Mouse (Mus musculus) thymus, adult 18-20 months (tissue): ENCODE measurements around the gene Acap1.
"Not testable (repeated sequence)": the region's sequence is repeated elsewhere in the genome, so short reads cannot be mapped to it uniquely, and the experiment has no call there.

Experiments
- DNase-seq, 2 experiments: peaks; one replicate each; pipeline ENCODE4 v3.0.0; 2022; ENCODE audit warnings: mixed read lengths in 2 of 2

Acap1 gene

DNA sequence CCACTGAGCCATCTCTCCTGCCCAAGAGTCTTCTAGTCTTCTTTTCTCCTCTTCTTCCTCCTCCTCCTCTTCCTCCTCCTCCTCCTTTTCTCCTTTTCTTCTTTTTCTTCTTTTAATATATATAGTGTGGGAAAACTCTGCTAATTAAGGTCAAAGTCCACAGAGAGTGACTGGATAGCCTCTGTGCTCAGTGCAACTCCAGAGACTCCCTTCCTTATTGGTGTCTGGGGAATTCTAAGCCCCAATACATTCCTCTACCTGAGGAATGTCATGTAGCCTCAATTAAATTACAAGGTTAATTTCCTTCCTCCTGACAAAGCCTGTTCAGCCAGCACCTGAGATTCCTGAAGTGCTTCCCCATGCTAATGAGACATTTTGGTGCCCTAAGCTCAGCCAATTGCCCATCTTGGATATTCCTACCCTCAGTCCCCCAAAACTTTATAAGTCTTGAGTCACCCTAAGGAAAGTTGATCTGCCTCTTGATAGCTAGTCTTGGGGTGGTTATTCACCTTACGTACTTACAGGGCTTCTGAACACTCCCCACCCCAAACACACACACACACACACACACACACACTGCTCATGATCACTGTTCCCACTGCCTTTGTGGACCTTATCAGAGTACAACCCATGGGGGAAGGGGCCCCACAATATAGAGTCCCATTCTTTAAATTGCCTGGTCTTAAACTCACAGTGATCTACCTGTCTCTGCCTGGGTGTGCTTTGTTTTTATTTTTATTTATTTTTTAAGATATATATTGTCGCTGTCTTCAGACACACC lies 24.9 kb downstream of the Acap1 start:
- no peak for DNase-seq

DNA sequence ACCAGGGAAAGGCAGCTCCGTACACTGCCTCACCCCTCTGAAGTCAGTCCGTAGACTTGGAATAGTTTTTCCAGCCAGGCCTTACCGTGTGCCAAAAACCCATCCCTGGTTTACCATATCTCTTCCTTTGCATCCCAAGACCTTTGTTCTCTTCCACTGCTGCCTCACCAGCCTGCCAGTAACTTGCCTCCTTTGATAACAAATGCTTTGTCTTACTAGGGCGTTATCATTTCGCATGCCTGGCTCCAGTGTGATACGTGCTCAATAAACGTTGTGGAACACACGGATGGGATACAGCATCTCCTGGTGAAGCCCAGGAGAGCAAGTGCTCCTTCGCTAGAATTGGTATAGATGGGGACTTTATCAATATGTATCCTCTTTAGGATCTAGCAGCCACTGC lies 28.0 kb downstream of the Acap1 start:
- DNase-seq = no peak

DNA sequence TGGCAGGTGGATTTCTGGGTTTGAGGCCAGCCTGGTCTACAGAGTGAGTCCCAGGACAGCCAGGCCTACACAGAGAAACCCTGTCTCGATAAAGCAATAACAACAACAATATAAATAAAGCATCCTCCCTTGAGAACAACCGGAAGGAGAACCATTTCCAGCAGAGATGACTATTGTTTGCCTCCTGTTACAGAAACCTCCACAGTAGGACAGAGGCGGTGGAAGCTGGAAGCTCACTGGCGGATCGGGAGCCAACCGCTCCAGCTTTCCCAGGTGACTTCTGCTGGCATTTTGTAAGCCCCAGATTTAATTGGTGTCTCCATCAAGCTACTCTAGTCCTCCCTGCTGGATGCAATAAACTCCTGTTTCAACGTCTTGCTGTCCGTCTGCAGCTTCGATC lies 29.8 kb downstream of the Acap1 start:
- DNase-seq = no peak

DNA sequence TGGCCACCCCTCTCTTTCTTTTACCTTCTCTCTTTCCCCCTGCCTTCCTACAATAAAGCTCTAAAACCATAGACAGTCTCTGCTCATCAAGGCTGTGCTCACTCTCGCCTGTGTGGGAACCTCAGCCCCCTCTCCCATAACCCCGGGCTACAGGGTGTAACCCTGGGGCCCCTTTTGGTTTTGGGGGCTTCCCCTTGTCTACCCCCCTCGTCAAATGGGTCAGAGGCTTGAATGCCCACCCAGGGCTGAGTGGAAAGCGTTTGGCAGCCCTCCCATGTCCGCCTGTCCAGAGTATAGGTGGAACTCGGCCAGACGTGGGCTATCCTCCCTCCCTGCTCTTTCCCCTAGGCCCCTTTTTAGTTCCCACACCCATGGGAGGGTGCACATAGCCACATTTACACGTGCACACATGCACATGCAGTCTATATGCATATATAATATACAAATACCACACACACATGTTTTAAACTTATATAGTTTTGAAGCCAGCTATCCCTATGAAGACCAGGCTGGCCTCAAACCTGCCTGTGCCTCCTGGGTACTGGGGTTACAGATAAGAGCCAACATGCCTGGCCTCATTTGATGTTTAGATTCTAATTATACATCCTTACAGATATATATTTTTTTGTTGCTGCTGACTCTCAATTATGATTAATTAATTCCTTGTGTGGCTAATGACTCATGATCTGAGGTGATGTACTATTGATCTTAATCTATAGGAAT lies 31.0 kb downstream of the Acap1 start:
- no peak for DNase-seq

DNA sequence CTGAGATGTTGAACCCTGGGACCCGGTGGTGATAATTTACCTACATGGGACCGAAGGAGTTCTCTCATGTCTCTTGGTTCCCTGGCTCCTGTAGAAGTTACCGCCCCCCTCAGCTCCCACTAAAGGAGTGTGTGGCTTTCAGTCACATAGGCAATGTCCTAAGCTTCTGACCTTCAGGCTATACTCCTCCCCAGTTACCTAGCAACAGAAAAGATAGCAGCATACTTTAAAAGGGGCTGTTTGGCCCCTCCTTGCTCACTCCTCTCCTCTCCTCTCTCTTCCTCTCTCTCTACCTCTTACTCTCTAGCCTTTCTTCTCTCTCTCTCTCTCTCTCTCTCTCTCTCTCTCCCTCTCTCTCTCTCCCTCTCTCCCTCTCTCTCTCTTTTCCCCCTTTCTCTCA lies 31.6 kb downstream of the Acap1 start:
- not testable (repeated sequence) for DNase-seq

DNA sequence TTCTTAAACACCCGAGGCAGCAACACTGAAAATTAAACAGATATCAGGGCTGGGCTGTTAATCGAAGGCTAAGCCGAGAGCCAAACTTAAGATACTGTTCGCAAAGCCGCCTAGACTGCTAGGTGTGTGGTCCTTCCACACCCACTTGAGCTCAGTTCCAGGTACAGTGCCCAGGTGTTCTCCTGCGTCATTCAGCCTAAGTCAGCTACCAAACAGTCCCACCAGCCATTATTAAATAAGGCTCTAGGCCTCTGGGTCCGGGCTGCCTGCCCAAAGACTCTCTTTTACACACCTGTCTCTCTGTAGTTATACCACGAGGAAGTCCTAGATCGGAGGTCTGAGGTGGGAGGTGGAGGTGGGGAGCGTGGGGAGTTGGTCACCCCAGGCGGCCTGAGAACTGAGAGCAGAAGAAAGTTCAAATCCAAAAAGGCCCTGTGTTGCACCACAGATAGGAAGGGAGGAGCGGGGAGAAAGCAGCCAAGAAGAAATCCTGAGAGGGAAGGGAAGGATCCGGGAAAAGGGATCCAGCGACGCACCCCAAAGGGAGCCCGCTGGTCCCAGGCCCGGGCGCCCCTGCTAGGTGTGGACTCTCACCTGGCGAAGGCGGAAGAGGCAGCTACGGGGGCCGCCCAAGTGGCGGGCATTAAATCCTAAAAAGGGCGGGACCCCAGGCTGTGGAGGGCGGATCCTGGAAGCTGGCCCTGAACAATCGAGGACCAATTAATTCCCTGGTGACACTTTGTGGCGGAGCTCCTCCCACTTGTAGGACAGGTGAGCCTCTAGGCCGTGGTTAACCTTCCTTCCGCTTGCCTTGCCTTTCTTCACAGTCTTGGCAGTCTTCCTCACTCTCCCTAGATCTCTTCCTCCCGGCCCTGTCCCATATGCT lies 37.0 kb downstream of the Acap1 start, which contains the start of gene Tnk1:
Tnk1 (minus strand) TSS at position 618 of the 886 bp plus-strand sequence.
- no peak for DNase-seq

DNA sequence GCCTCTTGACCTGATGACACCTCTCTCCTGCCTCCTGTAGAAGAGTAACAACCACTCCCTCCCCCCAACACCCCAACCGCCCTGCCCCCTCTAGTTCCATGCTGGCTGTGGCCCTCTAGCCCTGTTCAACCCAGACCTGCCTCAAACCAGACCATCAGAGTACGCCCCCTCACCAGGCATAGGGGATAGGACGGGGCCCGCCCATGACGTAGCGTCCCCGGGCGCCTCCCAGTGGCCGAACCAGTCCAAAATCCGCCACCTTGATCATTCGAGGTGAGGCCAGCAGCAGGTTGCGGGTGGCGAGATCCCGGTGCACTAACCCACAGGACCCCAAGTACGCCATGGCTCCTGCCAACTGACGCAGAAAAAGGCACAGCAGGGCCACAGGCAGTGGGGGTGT lies 40.0 kb downstream of the Acap1 start:
- DNase-seq = peak in 1 of 2 experiments; percentile 31

DNA sequence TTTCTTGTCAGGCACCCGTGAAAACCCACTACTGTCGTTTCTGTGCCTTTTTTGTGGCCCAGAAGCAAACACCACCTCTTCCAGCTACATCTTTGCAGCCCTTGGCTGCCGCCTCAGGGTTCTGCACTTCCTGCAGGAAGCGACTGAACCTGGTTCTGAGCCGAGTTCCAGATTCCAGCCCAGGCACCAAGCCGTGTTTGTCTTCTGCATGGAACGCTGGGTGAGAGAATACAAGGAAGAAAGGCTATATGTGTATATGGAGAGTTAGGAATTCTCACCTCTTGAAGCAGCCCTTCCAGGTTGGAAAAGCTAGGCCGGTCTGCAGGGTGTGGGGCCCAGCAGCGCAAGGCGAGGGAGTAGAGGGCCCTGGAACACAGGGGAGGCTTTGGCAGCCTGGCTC lies 40.7 kb downstream of the Acap1 start:
- DNase-seq = no peak

DNA sequence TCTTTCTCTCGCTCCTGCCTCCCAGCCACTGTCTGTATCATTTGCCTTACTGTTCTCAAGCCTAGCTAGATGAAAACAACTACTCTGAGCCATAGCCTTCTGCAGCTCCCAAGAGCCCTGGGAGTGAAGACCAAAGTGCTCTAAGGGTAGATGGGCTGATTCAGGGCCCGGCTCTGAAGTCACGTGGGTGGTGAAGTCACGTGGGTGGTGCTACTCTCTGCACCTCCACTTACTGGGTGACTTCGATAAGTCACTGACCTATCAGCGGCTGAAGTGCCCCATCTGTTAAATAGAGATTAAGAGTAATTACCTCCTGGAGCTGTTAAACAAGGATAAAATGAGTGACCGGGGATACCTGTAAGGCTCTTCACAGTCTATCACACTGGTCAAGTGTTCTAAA lies 41.3 kb downstream of the Acap1 start:
- DNase-seq = no peak

DNA sequence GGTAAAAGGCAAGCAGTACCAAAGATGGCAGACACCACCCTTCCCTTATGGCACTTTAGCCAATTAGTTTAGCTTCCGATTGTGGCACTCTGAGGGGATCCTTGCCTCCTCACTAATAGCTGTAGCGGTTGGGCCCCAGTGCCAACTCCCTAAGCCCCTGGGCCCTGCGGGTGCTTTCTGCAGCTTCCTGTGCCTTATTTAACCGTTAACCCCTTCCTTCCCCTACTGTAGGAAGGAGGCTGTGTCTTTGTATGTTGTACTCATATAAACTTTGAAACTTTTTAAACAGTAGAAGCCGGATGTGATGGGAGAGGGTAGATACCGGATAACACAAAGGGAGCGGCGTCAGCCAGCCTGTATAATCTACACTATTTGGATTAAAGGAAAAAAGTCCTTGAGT lies 44.6 kb downstream of the Acap1 start:
- DNase-seq = no peak

DNA sequence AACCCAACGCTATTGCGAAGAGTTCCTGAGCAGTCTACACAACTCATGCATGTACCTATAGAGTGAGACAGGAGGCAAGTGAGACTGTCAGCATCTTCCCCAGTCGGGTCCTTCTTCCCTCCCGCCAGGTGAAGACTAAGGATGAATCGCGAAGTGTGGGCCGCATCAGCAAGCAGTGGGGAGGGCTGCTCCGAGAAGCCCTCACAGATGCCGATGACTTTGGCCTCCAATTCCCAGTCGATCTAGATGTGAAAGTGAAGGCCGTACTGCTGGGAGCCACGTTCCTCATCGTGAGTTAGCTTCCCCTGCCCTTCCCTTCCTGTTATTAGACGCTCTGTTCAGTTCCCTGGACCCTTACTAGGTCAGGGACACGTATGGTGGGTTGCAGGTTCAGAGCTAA lies 45.5 kb downstream of the Acap1 start:
- DNase-seq = no peak

DNA sequence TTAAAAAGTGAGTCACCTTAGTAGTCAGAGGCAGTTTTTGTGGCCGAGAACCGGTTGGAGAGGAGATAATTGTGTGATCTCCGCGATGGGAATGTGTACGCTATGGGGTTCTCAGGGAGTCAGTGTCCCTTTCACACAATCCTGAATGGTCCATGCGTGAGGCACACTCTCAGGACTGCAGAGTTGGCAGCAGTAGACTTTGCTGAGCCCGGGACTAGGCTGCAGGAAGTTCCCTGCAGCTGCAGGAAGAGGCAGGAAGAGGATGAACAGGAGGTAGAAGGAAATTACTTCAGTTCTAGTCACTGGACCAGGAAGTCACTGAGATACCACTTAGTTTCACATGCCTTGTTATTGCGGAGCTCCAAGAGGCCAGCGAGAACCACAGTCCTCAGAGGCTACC lies 46.2 kb downstream of the Acap1 start:
- no peak for DNase-seq

DNA sequence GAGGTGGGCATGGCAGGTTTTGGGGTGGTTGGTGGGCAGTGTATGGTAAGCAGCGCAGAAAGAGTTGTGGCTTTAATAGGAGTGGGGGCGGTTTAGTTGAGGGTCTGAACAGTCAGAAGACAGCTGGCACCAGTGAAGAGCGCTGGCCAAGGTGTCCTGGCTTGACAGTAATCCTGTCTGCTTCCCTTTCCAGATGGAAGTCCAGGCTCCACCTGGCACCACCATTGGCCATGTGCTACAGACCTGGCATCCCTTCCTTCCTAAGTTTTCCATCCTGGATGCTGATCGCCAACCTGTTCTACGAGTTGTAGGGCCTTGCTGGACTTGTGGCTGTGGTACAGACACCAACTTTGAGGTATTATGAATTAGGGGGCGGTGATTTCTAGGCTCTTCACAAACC lies 47.3 kb downstream of the Acap1 start:
- no peak for DNase-seq

DNA sequence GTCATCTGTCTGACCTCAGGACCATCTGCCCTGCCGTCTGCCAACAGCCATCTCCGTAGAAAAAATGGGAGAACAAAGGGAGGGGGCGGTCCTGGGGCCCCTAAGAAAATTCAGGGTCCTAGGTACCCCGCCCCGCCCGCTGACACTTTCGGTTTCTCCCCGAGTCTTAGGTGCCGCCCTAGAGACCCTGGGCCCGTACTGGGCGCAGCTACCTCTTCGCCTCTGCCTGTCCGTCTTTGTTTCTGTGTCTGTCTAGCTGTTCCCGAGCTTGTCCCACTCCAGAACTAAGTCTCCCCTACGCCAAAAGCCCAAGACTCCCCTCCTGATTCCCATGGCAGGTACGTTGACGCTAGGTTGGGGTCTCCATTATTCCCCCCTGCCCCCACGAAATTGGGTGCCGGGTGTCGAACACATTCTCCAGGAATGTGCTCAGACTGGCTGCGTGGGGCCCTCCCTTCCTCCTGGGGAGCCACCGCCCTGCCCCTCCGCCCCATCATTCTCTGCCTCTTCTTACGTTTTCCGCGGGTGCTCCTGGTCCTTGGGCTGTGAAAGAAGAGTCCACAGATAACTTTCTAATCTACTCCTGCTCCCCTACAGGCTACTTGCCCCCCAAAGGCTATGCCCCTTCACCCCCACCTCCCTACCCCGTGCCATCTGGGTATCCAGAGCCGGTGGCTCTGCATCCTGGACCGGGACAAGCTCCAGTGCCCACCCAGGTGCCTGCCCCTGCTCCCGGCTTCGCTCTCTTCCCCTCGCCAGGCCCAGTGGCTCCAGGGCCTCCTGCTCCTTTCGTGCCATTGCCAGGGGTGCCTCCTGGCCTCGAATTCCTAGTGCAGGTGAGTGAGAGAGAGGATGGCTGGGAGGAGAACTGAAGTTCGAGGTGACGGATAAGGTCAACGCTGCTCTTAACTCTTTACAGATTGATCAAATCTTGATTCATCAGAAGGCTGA lies 48.3 kb downstream of the Acap1 start:
- DNase-seq = no peak

DNA sequence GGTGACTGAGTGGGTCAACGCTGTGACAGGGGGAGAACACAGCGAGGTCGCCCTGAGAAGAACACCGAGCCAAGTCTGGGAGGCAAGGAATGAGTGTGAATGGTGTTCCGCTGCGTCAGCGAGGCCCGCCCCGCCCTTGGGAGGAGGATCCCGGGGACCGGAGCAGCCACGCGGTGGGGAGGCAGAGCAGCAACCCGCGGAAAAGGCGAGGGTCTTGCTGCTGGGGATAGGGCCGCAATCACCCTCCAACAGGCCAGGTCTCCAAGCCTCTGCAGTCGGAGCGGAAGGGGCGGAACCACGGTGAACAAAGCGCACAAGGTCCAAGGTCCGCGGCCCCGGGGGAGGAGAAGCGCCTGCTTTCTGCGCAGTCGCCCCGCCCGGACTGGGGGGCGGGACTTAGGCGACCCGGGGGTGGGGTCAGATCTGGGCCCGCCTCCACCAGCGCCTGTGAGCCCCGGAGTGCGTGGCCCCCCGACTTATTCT lies 49.1 kb downstream of the Acap1 start, which contains the start of gene Plscr3:
Plscr3 (plus strand) TSS at position 179 of the 483 bp plus-strand sequence.
- peak; percentile 85 to 87 for DNase-seq

DNA sequence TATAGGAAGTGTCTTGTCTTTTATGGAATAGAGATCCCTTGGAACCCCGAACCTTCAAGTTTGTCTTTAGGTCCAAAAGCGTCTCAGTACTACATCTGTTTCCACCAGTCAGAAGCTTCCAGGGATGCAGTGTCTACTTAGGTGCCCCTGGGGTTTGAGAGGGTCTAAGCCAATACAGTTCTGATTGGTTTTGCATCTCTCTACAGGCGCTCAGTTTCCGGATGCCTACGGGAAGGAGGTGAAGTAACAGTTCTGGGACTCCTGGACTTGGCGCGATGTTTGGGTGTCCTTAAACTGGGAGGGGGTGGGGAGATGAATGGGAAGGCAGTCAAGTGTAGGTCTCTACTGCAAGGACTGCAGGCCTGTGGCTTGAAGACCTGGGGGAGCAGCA lies 56.6 kb downstream of the Acap1 start:
- no peak for DNase-seq

DNA sequence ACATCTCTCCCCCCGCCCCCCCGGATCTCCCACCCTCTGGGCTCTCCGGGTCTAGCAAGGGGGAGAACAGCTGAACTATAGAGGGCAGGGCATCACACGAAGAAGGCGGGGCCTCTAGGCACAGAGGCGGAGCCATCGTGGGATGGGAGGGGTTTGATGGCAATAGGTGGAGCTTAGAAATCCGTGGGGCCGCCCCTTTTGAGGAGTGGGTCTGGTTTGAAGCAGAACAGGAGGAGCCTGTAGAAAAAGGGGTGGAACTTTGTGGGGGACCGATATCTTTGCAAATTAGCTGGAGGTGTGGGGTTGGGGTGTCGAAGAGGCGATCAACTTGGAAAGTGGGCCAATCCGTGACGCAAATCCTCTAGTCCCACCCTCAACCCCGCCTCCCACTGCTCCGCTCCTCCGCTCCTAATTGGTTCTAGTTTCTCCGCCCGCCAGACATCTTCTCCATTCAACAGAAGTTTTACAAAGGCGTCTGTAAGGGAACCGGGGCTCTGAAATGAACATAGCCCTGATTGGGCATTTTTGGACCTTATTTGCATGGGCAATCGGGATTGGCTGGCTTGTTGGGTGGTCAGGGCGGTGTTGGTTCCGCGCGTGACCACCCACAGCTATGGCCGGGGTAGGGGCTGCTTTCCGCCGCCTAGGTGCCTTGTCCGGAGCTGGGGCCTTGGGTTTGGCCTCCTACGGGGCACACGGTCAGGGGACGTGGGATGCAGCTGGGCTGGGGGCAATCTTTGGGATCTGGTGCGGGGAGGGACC lies 57.2 kb downstream of the Acap1 start, which contains the start of gene Tmem256:
Tmem256 (plus strand) TSS at position 563 of the 762 bp plus-strand sequence.
- DNase-seq = peak; percentile 78 to 89

DNA sequence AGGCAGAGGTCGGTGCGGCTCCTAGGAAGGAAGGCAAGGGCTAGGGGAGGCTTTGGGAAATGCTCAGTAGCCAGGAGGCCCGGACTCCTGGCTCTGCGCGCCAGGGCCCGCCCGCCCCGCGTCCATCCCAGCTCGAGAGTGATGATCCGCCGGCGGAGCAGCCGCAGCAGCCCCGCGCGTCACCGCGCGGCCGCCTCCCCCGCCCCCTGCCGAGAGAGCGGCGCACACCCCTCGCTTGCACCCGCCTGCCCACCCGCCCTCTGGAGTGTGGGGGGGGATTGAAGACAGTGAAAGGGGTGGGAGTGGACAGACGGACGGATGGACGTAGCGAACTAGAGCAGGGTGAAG lies 57.8 kb downstream of the Acap1 start, which contains the start of gene Nlgn2:
Nlgn2 (minus strand) TSS at position 181 of the 348 bp plus-strand sequence.
- DNase-seq = no peak

DNA sequence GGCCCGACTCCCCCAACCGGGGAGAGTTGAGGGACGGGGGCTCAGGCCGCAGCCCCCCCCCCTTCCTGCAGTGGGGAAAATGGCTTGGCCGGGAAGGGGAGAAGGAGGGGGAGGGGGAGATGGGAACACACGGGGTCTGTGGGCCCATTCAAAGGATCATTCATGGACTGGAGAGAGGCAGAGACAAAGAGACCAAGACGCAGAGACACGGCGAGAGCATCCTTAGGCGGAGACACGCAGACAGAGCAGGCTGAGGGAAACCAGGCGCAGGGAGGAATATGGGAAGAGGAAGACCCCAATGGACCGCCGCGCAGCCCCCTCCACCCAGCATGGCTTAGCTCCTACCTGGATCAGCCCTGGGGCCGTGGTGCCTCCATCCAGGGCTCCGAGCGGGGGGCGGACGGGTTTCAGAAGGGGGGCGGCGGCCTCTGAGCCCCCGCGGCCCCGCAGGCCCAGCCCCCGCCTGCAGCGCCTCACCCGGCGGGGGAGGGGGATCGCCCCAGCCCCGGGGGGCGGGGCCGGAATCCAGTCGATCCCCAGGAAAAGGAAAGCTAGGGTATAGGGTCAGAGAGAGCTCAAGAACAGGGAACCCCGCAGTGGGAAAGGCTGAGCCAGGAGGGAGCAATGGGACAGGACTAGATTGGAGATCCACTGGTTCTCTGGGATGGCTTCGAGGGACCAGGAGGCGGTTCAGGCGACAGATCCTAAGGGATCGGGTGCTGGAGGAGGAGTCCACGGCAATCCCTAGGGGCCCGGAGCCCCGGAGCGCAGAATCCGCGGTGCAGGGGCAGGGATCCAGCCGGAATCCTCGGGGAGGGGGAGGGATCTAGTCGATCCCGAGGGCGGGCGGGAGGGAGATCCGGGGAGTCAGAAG lies 58.4 kb downstream of the Acap1 start:
- no peak for DNase-seq

DNA sequence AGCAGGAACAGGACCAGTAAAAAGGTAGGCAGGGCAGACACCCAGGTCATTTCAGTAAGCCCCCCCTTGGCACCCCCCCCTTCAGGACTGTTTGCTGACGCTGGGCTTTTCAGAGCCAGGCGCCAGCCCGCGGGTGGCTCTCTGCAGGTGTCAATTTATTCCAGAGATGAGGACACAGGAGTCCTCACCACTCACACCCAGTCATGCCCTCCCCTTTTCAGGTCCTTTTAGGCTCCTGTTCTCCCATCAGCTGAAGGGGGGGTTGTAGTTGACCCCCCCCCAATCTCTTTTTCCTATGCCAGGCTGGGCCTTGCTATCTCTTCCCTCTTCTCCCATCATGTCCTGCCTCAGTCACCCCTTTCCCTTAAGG lies 59.4 kb downstream of the Acap1 start:
- DNase-seq = no peak
